Mouse (Mus musculus) kidney, postnatal 10 days (tissue): ENCODE measurements around the gene Ccdc15.
"Not testable (repeated sequence)": the region's sequence is repeated elsewhere in the genome, so short reads cannot be mapped to it uniquely, and the experiment has no call there.

Experiments
- DNase-seq: peaks from one replicate; pipeline ENCODE4 v3.0.0; 2021; ENCODE audit warnings: mixed read lengths

Gene Ccdc15

DNA sequence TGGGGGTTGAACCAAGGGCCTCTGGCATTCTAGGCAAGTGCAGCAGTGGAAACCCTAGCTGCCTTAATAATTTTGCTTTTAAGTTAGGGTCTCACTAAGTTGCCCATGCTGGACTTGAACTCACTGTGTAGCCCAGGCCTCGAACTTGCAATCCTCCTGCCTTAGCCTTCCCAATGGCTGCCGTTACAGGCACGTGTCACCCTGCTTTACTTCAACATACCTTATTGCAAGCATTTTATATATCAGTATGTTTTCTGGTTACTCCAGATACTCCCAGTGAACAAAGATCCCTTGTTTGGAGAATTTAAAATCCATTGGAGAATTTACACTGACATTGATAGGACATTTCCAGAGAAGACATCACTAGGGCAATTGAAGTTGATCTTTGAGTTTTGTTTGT is 818 bp upstream of the Ccdc15 start:
- no peak for DNase-seq

DNA sequence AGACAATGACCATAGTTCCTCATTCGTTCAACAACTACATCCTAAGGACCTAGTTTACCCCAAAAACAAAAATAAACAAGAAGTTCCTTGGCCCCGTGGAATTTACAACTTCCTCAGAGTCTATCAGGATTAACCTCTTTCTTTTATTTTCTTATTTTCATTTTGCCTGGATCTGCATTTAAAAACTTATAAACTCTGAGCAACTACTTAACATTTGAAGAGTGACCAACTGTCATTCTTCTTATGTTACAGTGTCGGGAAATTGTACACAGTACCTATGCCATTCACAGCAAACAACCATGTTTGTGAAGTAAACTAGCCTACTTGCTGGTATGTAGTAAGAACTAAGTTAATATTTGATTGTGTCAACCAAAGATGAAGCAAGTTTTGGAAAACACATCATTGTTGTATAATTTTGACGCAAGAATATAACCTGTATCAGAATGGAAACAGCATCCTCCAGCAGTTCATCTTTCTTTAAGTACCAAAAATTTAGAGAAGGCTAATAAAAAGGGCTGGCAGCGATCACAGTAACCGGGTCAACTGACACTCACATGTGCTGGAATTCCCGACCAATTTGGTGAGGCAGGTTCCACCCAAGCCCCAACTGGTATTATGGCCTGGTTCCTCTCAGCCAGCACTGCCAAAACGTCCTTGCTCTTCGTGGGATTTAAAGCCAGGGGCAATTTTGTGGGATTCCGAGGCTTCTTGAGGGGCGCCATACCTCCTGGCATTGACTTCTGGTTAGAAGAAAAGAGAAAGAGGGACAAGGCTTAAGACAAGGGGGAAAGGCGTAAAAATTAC is 846 bp downstream of the Ccdc15 start:
- no peak for DNase-seq

DNA sequence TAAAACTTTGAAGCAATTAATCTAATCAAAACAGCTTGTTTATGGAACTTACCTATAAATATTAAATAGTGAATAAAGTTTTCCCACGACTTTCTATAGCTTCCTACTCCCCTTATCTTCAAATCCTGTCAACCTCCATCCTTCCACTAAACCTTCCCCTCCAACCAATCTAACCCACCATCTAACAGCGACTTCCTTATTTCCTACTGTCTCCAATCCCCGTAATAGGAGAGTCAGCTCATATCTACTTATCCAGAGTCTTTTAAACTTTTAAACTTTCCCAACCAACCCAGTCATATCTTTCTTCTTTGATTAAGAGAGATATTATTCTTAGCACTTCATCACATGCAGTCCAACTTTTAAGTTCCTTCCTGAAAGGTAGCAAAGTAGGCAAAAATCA is 2.8 kb downstream of the Ccdc15 start:
- DNase-seq: no peak

DNA sequence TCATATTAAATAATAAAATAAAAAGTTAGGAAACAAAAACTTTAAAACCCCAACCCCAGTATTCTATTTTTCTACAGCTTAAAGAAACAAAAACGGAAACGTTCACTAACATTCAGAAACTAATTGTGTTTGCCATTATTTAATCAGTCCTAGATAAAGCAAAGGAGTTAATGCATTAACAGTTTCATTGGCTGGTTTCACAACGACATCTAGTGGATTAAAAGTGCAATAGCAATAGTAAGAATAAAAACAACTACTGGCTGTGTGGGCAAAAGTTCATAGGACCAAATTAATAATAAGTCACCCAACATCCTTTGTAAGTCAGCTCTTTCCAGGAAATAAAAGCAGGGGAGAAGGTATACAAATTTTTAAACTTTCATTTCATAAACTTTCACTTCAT is 18.8 kb downstream of the Ccdc15 start:
- no peak for DNase-seq

DNA sequence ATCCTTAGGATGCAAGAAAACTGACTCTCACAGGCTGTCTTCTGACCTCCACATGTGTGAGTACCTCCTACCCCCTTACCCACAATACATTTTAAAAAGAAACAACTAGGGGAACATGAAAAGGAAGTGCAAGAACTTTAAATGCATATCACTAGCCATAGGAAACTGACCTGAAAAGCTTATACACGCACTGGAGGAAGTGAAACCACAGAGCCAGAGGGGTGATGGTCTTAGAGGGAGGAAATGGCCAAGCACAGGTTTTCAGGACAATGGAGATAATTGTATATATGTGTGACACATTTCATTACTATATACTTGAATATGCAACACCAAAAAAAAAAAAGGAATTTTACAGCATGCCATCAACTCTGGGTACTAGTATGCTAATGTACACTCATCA is 46.5 kb downstream of the Ccdc15 start:
- DNase-seq: no peak

DNA sequence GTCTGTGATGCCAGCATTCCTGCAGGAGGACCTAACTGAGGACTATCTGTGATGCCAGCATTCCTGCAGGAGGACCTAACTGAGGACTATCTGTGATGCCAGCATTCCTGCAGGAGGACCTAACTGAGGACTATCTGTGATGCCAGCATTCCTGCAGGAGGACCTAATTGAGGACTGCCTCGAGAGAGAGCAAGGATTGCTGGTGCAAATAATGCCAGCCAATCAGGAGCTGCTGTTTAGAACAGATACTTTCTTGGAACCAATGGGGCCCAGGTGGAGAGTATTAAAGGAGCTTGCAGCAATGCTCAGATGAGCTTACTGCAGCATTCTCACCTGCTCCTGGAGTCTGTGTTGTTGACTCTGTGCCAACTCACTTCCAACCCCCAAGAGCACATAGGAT is 47.7 kb downstream of the Ccdc15 start:
- DNase-seq: not testable (repeated sequence)

DNA sequence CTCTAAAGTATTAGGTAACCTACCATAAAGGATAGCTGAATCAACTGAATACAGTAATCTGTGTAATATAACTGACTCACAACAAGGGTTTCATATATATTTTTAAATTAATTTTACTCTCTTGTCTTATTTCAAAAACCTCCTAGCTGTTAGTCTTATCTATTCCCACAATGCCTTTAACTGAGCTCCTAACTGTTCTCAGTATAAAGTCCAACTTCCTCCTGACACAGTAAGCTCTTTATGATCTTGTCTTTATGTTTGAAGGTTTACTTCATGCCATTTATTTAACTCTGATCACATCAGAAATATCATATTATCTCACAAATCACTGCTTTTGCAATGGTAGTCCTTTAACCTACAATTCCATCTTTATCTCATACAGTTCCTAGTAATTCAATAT is 52.6 kb downstream of the Ccdc15 start:
- DNase-seq: no peak

DNA sequence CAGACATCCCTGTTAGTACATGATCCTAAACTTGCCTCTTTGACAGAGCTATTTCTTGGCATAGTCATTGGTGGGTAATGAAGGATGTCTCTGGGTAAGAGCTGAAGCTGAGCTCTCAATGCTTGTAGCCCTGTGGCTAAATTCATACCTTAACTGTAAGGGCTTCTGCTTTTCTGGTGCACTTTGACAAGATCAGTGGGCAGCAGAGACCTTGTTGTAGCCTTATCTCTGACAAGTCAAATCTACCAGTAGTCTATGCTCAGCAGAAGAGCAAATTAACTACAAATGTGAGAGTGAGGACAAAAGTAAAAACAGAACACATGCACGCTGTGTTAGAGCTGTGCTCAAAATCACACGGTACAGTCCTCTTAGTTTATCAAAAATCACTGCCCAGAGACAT is 81.6 kb downstream of the Ccdc15 start:
- DNase-seq: no peak

DNA sequence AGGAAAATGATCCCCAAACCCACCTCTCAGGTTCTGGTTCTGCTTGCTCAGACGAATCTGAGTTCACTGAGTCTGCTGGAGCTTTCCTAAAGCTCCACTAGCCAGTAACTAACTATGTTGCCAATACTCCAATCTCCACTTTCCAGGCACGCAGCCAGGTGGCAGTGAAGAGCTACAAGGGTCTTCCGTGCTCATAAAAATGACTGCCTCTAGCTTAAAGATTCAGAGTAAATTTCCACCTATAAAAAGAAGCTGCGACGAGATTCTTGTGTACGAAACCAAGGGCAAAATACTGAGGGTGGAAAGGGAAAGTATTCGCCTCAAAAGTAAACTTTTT is 92.4 kb downstream of the Ccdc15 start:
- peak; percentile 78 for DNase-seq

DNA sequence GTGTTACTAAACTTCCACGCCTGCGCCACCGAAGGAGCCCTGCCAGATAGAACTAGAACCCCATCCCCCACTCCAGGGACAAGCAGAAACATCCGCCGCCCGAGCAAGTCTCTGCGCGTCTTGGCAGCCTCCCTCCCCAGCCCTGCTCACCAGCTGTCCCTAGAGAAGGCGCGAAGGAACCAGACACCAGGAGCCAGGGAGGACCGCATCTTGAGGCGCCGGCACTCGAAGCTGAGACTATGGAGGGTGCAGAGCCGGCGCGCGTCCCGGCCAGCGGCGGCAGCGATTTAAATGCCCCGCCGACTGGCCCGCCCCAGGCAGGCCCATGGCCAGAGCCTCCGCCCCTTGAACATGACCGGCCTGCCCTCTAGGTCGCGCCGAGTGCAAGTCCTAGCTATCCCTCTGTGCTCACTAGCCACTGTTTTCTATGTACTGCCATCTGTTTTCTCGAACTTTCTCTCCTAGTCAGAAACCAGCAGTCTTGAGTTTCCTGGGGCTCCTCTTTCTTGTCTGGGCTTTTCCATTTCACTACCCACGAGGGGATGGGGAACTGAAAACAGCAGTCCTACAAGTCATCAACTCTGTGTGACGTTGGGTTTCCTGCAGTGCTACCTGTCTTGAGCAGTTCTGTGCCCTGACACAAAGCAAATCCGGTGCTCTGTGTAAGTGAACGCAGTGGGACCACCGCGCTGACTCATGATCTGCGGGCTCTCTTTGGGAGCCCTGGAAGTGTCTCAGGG is 92.9 kb downstream of the Ccdc15 start, which contains the start of gene Slc37a2:
Slc37a2 (minus strand) TSS at position 590 of the 740 bp plus-strand sequence.
- peak; percentile 77 for DNase-seq

DNA sequence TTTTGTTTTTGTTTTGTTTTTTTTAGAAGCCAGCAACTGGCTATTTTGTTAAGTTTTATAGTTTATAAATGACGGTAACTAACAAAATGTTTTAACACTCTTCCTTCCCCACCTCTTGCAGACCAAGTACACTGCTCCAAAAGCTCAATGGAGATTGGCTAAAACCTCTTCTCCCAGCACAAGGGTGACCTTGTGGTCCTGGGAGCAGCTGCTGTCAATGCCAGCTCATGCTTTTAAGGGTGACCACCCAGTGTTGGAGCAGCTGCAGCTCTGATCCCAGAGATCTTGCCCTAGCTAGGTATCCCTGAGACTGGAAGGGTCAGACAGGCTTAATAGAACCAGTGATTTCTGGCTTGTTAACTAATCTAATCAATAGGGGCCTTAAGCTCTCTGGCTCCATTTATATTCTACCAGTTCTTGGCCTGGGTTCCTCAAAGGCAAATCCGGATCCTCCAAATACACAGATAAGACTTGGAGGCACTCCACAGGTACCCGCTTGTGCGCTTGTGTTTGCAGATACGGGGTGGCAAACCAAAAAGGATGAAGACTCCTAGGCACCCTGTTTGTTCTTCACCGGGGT is 93.6 kb downstream of the Ccdc15 start:
- DNase-seq: no peak

DNA sequence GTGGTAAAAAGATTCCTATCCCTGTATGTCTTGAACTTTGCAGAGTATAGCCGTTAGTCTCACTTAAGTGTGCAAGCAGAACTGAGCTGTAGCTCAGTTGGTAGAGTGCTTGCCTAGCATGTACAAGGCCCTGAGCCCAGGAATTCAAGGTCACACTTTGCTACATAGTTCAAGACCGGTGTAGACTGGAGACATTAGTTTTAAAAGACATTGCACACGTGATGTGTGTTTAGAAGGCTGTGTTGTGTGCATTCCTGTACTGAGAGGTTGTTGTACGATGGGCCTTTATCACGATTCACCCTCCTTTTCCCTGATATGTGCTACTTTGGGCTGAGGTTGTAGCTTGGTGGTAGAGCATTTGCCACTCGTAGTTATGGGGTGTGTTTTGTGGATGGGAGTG is 97.6 kb downstream of the Ccdc15 start:
- DNase-seq: no peak

DNA sequence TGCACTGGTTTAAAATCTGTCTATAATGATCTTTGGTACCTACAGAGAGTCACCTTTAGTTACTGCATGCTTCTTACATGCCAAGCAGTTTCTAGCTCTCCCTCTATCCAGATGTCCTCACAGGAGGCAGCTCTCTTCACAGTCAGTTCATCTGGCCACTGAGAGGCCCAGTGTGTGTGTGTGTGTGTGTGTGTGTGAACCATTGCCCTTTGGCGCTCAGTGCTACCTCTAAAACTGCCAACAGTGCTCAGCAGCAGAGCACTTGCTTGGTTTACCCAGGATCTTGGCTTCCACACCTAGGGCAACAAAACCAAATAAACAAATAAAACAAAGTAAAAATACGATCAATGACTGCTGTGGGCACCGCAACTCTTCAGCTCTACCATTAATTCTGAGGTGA is 98.3 kb downstream of the Ccdc15 start:
- DNase-seq: no peak

DNA sequence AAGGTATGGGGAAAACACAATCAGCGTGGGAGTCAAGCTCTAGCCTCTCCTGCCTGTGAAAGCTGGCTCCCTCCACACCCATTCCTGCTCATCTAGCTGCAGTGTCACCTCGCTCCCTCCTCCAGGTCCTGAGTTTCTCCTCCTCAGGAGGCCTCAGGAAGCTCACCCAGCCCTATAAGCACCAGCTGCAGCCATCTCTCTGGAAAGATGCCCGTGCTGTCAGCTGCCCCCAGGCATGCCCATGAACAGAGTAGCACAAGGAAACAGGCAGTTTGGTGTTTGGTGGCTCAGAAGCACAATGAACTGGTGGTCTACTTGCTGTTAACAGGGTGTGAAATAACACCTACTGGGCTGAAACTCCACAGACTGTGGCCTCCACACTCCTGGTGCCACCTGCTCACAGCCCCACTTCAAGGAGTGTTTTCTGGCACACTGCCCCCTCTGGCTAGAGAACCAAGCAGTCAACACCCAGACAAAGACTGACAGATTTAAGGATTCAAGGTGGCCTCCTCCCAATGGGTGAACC is 99.8 kb downstream of the Ccdc15 start:
- no peak for DNase-seq

DNA sequence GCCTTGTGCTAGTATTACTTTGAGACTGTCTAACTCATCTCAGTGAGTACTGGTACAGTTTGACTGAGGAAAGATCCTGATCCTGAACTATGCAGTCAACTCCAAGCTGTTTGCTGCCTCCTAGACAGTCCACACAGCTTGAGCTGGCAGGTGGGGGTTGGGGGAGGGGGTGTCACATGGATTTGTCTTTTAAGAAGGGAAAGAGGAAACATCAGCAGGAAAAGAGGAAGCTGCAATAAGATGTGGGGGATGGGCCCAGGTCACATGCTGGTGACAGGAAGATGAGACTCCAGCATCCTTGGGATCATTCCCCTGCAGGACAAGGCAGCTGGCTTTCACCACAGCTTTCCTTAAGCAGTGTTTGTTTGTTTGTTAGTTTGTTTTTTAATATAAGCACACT is 100.8 kb downstream of the Ccdc15 start:
- peak; percentile 64 for DNase-seq

DNA sequence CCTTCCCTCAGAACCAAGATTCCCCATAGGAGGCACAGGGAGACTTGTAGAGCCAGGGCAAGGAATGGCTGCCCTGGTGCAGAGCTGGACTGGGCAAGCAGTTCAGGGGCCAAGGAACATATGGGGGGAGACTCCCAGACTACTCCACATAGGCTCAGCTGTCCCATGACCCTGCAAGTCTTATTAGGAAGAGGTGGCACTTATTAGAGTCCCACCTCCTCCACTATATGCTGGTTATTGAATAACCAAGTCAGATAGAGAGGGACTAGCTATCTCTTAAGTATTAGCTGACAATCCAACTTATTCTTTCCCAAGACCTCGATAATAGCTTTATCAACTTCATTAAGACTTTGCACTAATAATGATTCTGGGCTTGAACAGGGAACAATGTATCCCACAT is 102.4 kb downstream of the Ccdc15 start:
- no peak for DNase-seq

DNA sequence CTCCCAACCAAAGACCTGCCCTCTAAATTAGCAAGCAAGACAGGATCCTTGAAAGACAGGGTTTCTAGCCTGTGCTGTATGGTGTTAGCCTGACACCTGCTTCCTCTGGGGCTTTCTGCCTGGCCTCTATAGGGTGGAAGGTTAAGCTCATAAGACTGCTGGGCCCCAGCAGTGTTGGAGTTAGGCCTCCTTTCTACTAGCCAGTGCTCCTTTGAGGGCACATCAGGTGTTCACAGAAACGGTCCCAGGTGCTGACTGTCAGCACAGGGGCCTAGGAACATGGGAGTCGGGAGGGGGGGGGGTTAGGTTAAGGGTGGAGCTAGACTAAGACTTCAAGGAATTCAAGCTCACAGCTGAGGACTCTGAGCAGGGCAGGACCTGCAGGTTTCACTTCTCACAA is 102.8 kb downstream of the Ccdc15 start:
- no peak for DNase-seq

DNA sequence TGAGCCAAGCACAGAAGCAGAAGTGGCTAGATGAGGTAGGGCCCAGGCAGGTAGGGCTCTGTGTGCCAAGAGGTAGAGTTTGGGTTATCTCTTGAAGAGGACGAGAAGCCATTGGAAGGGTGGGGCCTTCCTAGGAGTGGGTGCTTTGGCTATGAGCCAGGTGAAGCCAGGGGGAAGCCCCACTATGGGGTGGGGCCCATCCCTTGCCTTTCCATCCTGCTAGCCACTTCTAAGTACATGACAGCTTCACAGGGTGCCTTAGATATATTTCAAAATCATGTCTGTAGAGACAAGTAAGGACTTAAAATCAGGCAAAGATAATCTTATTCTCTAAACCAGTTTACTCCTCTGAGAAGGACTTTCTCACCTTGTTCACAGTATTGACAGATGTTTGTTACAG is 103.6 kb downstream of the Ccdc15 start:
- no peak for DNase-seq

DNA sequence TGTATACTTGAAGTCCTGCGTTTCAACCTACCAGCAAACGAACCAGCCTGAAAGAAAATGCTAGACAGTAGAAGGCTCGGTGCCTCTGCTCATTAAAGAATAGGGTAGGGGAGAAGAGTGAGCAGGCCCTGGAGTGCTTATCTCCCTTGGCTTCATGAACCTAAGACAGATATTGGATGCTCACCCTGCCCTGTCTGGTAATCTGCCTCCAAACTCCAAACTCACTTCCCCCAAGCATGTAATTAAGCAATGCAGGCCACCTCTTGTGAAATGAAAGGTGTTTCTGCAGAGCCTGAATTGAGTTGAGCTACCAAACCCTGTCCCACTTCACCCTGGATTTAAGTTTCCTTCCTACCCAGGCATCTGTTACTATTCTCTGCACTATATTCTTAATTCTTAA is 105.5 kb downstream of the Ccdc15 start:
- DNase-seq: no peak

DNA sequence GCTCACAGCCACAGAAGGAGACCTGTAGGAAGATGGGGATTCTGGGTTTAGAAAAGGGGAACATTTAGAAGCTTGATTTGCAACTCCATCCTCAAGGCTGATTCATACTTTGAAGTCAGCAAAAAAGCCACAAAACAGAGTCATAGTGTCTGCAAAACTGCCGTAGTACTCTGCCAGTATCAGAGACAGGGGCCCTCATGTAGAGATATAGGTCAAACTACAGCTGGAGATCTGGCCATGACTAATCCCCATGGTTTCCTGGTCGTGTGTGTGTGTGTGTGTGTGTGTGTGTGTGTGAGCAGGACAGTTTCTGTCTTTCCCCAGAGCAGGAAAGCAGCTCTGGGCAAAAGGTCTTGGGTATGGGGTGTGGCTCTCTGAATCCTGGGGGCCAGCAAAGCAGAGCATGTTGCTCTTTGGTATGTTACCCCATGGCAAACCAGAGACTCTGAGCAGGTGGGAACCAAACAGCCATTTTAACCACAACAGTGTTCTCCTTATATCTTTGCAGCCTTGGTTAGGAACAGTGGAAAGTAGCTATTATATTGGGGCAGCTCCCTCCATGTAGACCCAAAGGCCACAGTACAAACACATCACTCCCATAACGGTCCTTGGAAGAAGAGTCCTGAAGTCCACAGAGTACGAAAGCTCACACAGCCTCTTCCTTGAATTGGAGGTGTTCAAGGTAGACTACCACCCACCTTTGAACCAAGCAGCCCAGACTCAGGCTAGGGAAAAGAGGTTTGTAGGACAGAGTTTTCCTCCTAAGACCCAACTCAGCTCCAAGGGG is 112.1 kb downstream of the Ccdc15 start:
- DNase-seq: peak; percentile 40

DNA sequence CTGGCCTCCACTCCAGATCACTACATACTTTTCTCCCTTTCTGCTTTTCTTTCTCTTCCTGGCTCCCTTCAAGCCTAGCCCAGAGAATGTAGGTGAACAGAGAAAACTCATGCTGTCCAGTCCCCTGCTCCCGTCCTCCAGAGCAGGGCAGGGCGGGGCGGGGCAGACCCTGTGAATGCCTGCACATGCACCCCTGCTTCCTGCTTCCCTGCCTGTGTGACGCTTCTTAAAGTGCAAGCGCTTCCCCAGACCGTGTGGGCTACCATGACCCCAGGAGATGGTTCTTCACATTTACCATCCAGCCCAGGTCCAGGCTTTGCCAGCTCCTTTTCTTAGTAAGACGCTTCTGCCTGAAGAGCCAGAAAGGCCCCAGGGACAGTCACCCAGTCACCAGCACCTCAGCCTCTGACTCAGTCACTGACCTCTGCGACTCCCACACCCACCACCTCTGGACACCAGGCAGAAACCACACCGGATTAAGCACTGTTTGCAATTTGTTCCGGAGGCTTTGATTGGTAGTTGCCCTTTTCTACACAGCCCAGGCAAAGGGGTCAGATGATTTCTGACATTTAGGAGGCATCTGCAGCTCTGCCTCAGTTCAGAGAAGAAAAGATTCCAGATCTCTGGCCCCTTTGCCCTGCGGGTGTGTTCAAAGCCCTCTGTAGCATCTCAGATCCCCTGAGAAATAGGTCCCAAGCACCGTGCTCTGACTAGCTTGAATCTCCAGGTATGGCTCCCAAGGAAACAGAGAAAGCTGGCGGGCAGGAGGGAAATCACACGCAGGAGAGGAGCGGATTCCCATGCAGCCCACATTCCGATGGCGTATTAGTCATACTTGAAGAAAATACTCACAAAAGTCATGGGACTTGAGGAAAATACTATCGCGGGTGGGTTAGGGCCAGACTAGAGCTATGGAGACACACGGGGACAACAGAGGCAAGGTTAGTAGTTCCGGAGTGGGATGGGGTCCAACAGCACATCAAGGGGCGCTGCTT is 115.7 kb downstream of the Ccdc15 start:
- no peak for DNase-seq
